Mouse (Mus musculus) CH12.LX (cell line): ENCODE data around the gene Grm7. TPM values are rescaled to one million over a fixed set of nuclear protein-coding genes. Genes with fewer than 3 reads are reported as not detected.

Experiments
- DNase-seq: peaks from one replicate; pipeline ENCODE4 v3.0.0-alpha.2; 2013; ENCODE audit errors: extremely low read depth
- H3K27ac ChIP-seq: 2 replicates; pipeline ENCODE4 v1.5.1; 2012; ENCODE audit warnings: low read depth, mild to moderate bottlenecking, control low read depth, moderate library complexity; ENCODE audit not compliant: insufficient read depth
- H3K27me3 ChIP-seq: replicated peaks from 2 replicates; pipeline ENCODE3; 2012; ENCODE audit warnings: inconsistent platforms
- H3K36me3 ChIP-seq, 2 experiments: replicated peaks in 1 of 2; 2 replicates each; pipeline versions ENCODE3 to v1.6.1; 2012; ENCODE audit warnings: inconsistent platforms in 1 of 2, low read length in 1 of 2, mild to moderate bottlenecking in 1 of 2, mixed read lengths in 1 of 2, moderate library complexity in 1 of 2; ENCODE audit not compliant: control insufficient read depth in 1 of 2, insufficient read depth in 1 of 2
- H3K4me1 ChIP-seq, 2 experiments: 2 replicates each; pipeline ENCODE4 v1.6.1; 2012; ENCODE audit warnings: inconsistent platforms in 1 of 2, moderate library complexity in 1 of 2; ENCODE audit not compliant: insufficient read depth in 2 of 2, control insufficient read depth in 1 of 2
- H3K4me2 ChIP-seq: 2 replicates; pipeline ENCODE4 v1.6.1; 2012; ENCODE audit warnings: low read depth, mild to moderate bottlenecking, control low read depth; ENCODE audit not compliant: poor library complexity, insufficient read depth, severe bottlenecking
- H3K4me3 ChIP-seq, 3 experiments: fragments of 150-350 bp in 1 of 3; sonication (generic) in 1 of 3; replicated peaks in 1 of 3; 2 replicates each; pipeline versions ENCODE3 to v1.5.1; 2011 to 2012; ENCODE audit warnings: low read depth in 2 of 3, low read length in 2 of 3, mild to moderate bottlenecking in 2 of 3, moderate library complexity in 2 of 3, control low read depth in 1 of 3, improper control_type of control experiment in 1 of 3, inconsistent platforms in 1 of 3, mixed read lengths in 1 of 3; ENCODE audit not compliant: poor library complexity in 1 of 3
- H3K79me2 ChIP-seq: replicated peaks from 2 replicates; pipeline ENCODE4 v1.6.1; 2012; ENCODE audit warnings: mild to moderate bottlenecking, moderate library complexity; ENCODE audit not compliant: control insufficient read depth, poor library complexity, insufficient read depth, severe bottlenecking; ENCODE audit errors: extremely low read depth
- H3K9ac ChIP-seq: 2 replicates; pipeline ENCODE4 v1.6.1; 2012; ENCODE audit warnings: low read depth, mild to moderate bottlenecking, control low read depth, moderate library complexity; ENCODE audit not compliant: insufficient read depth
- H3K9me3 ChIP-seq: replicated peaks from 2 replicates; pipeline ENCODE3; 2012; ENCODE audit warnings: low read length, inconsistent platforms, mixed read lengths
- BHLHE40 ChIP-seq: IDR thresholded peaks from 2 replicates; pipeline ENCODE4 v1.6.1; 2011; ENCODE audit warnings: mild to moderate bottlenecking, low read depth, low read length, improper control_type of control experiment
- E2F4 ChIP-seq: IDR thresholded peaks from 2 replicates; pipeline ENCODE4 v1.6.1; 2011; ENCODE audit warnings: low read depth, low read length, improper control_type of control experiment; ENCODE audit not compliant: insufficient replicate concordance
- ELF1 ChIP-seq: IDR thresholded peaks from 2 replicates; pipeline ENCODE4 v1.6.1; 2014; ENCODE audit warnings: low read depth, mild to moderate bottlenecking, inconsistent platforms, low read length, improper control_type of control experiment
- EP300 ChIP-seq: IDR thresholded peaks from 2 replicates; pipeline ENCODE4 v1.6.1; 2011; ENCODE audit warnings: low read length, improper control_type of control experiment
- ETS1 ChIP-seq: conservative IDR thresholded peaks from 2 replicates; pipeline ENCODE4 v1.6.1; 2012; ENCODE audit warnings: low read depth, mild to moderate bottlenecking, inconsistent platforms, low read length, improper control_type of control experiment, moderate library complexity
- IRF4 ChIP-seq: IDR thresholded peaks from 2 replicates; pipeline ENCODE4 v1.6.1; 2014; ENCODE audit warnings: low read depth, mild to moderate bottlenecking, inconsistent platforms, low read length, improper control_type of control experiment
- KAT2A ChIP-seq: IDR thresholded peaks from 2 replicates; pipeline ENCODE4 v1.6.1; 2012; ENCODE audit warnings: low read length, improper control_type of control experiment, inconsistent platforms; ENCODE audit not compliant: insufficient replicate concordance
- MAFK ChIP-seq: IDR thresholded peaks from 2 replicates; pipeline ENCODE4 v1.6.1; 2011; ENCODE audit warnings: low read length, improper control_type of control experiment; ENCODE audit not compliant: insufficient replicate concordance
- MYC ChIP-seq: IDR thresholded peaks from 2 replicates; pipeline ENCODE4 v1.6.1; 2011; ENCODE audit warnings: low read depth, mild to moderate bottlenecking, improper control_type of control experiment, low read length
- PAX5 ChIP-seq: IDR thresholded peaks from 2 replicates; pipeline ENCODE4 v1.6.1; 2012; ENCODE audit warnings: low read length, inconsistent platforms, mixed read lengths
- POLR2A ChIP-seq: IDR thresholded peaks from 2 replicates; pipeline ENCODE4 v1.6.1; 2011; ENCODE audit warnings: low read depth, mild to moderate bottlenecking, improper control_type of control experiment, low read length
- POLR2AphosphoS2 ChIP-seq: IDR thresholded peaks from 2 replicates; pipeline ENCODE4 v1.6.1; 2011; ENCODE audit warnings: low read depth, low read length, improper control_type of control experiment
- SIN3A ChIP-seq: IDR thresholded peaks from 2 replicates; pipeline ENCODE4 v1.6.1; 2012; ENCODE audit warnings: low read length, improper control_type of control experiment, inconsistent platforms
- SMC3 ChIP-seq: IDR thresholded peaks from 2 replicates; pipeline ENCODE4 v1.6.1; 2011; ENCODE audit warnings: low read depth, low read length, improper control_type of control experiment
- TBP ChIP-seq: conservative IDR thresholded peaks from 2 replicates; pipeline ENCODE4 v1.6.1; 2011; ENCODE audit warnings: low read depth, low read length, improper control_type of control experiment
- ZKSCAN1 ChIP-seq: IDR thresholded peaks from 2 replicates; pipeline ENCODE4 v1.6.1; 2012; ENCODE audit warnings: low read depth, inconsistent platforms, low read length, improper control_type of control experiment, borderline replicate concordance
- ZMIZ1 ChIP-seq: IDR thresholded peaks from 2 replicates; pipeline ENCODE4 v1.6.1; 2012; ENCODE audit warnings: low read depth, mild to moderate bottlenecking, inconsistent platforms, low read length, improper control_type of control experiment
- ZNF384 ChIP-seq: IDR thresholded peaks from 2 replicates; pipeline ENCODE4 v1.6.1; 2012; ENCODE audit warnings: low read depth, low read length, improper control_type of control experiment, inconsistent platforms
- dilution Hi-C: fragments of 300-500 bp; cut with MboI; formaldehyde crosslinking; loops from 2 replicates; pipeline ENCODE4 v1.14.3; 2020; ENCODE audit warnings: low sequenced_read_pairs; ENCODE audit not compliant: extremely low pct_unique_long_range_greater_than_20kb, extremely low pct_ligation_motif_present
- in situ Hi-C: fragments of 300-500 bp; cut with MboI; formaldehyde crosslinking; loops from 3 replicates; pipeline ENCODE4 v1.14.3; 2019; ENCODE audit warnings: low sequenced_read_pairs, low pct_ligation_motif_present, low pct_unique_long_range_greater_than_20kb, mixed read lengths
- polyA plus RNA-seq: library from polyadenylated mRNA; unstranded; fragments of >175 nt; gene quantifications from 2 replicates; pipeline ENCODE4 v1.2.1, GENCODE M21; 2012; ENCODE audit warnings: low read depth; ENCODE audit not compliant: insufficient read length
- total RNA-seq, 2 experiments: library from RNA; depleted of rRNA; stranded (reverse); fragments of 300-350 nt in 1 of 2; fragments of >200 nt in 1 of 2; gene quantifications; 2 replicates each; pipeline ENCODE4 v1.2.3; 2012 to 2014

The Grm7 gene
- total and polyA plus RNA-seq, 3 experiments, result not detected

DNA sequence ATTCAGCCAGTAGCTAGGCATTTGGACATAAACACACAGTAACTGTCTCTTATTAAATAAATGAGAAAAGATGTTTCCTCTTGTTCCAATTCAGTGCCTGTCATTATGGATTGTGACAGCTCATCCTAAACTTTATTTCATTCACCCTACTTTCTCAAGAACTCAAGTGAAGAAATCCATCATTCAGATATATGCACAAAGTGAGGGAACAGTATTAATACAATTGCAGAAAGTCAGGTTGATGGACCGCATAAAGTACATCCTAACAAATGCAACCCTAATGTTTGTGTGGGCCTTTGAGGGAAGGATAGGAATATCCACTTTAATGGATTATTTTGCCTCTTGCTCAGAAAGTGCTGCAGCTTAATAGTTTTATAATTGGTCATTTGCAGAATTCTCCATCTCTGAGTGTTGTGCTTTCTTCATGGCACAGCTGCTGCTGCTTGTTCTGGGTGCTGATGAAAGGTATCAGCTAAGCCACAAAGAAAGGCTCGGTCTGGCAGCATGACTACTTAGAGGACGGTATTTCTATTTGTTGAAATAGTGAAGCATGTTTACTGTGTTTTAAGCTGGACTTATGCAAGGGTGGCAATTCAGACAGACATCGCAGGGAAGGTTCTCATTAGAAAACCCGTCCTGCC is 8.1 kb downstream of the Grm7 start:
- H3K9ac ChIP-seq, result no peak overlapping the region
- TF ChIP-seq E2F4 (no peak), PAX5 (no peak)
- H3K27ac ChIP-seq, result no peak overlapping the region
- peaks cover 15% of the 10 kb centered on the region for H3K9me3 ChIP-seq
- no peaks in the 10 kb centered on the region for H3K36me3 ChIP-seq
- in situ Hi-C loops (no loop called here), dilution Hi-C loops (no loop called here)
- no peak overlapping the region for H3K4me2 ChIP-seq
- H3K27me3 ChIP-seq, result no peaks in the 10 kb centered on the region
- no peak for DNase-seq
- no peaks in the 10 kb centered on the region for H3K79me2 ChIP-seq
- H3K4me1 ChIP-seq, result no peaks in the 10 kb centered on the region
- no peak overlapping the region for H3K4me3 ChIP-seq

DNA sequence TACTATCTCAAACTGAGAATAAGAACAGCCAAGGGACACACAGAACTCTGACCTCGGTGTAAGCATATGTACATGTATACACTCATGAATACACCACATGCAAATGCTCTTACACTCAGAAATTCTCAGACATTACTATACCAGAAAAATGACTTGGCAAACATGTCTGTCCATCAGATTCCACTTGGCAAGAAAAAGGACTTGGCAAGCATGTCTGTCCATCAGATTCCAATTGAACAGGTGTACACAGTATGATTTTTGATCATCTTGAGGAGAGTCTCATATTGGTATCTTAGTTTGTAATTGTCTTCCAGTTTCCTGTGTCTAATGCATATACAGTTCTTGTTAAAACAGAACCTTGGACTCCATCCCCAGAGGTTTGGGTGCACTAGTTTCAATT is 19.1 kb downstream of the Grm7 start:
- in situ Hi-C loops, result no loop called here
- no peaks in the 10 kb centered on the region for H3K27me3 ChIP-seq
- no peaks in the 10 kb centered on the region for H3K4me1 ChIP-seq
- no peaks in the 10 kb centered on the region for H3K36me3 ChIP-seq
- no peak overlapping the region for H3K4me2 ChIP-seq
- no peak overlapping the region for H3K9ac ChIP-seq
- no peak overlapping the region for H3K27ac ChIP-seq
- TF ChIP-seq ZNF384 (no peak), SIN3A (no peak), ETS1 (no peak), BHLHE40 (no peak)
- dilution Hi-C loops, result no loop called here
- H3K4me3 ChIP-seq, result no peak overlapping the region
- no peak for DNase-seq
- H3K9me3 ChIP-seq, result peaks cover 13% of the 10 kb centered on the region
- no peaks in the 10 kb centered on the region for H3K79me2 ChIP-seq

DNA sequence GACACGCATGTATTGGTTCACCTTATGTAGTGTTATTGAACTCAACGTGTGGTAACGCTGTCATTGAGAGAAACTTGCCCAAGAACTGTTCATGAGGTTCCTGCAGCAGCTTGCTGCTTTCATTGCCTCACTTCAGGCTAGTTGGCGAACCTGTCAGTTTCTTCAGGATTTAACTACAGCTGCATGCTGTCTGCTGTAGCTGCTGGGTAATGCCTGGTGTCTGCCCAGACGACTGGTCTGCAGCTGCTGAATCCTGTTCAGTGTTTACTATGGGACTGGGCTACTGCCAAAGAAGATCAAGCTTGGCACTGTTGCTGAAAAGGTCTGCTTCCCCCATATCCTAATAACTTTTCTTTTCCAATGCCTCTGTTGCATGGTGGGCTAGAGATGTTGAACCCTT is 23.1 kb downstream of the Grm7 start:
- in situ Hi-C loops, result no loop called here
- no peak for DNase-seq
- TF ChIP-seq POLR2AphosphoS2 (no peak), ELF1 (no peak), KAT2A (no peak), E2F4 (no peak), MYC (no peak), ZKSCAN1 (no peak), TBP (no peak), SMC3 (no peak), BHLHE40 (no peak), EP300 (no peak), IRF4 (no peak), ZMIZ1 (no peak), POLR2A (no peak), MAFK (no peak)
- Histone ChIP-seq H3K4me2 (no peak overlapping the region), H3K4me3 (no peak overlapping the region), H3K27me3 (no peaks in the 10 kb centered on the region), H3K36me3 (no peaks in the 10 kb centered on the region), H3K9ac (no peak overlapping the region), H3K79me2 (no peaks in the 10 kb centered on the region), H3K9me3 (peaks cover 18% of the 10 kb centered on the region), H3K27ac (no peak overlapping the region), H3K4me1 (no peaks in the 10 kb centered on the region)
- dilution Hi-C loops, result no loop called here
